Mouse (Mus musculus) intestine, postnatal 0 days (tissue): ENCODE measurements at regions not wholly inside any gene's neighbourhood (a gene's known extent, or its start where the extent isn't known, plus 50 kb on each side); places are given as distances from the start of the nearest gene placed in this dataset.

Source experiments
- ATAC-seq: fragments of 200-750 bp; cut with Nextera tagmentation; 2 replicates; pipeline ENCODE4 v1.8.0; 2017; ENCODE audit warnings: mild to moderate bottlenecking, moderate TSS enrichment, moderate library complexity
- H3K27ac ChIP-seq: fragments of 300-500 bp; sonication (generic); 2 replicates; pipeline ENCODE4 v1.5.1; 2014; ENCODE audit warnings: mild to moderate bottlenecking, low read depth, low read length, moderate library complexity
- H3K27me3 ChIP-seq: fragments of 300-500 bp; sonication (generic); replicated peaks from 2 replicates; pipeline ENCODE4 v1.6.1; 2014; ENCODE audit warnings: low read length, mixed read lengths; ENCODE audit not compliant: control insufficient read depth, insufficient read depth
- H3K36me3 ChIP-seq: fragments of 300-500 bp; sonication (generic); 2 replicates; pipeline ENCODE4 v1.6.1; 2014; ENCODE audit warnings: mild to moderate bottlenecking, moderate library complexity; ENCODE audit not compliant: control insufficient read depth, insufficient read depth
- H3K4me1 ChIP-seq: fragments of 300-500 bp; sonication (generic); replicated peaks from 2 replicates; pipeline ENCODE4 v1.6.1; 2014; ENCODE audit warnings: antibody characterized with exemption, low read length, mixed read lengths; ENCODE audit not compliant: control insufficient read depth, insufficient read depth
- H3K4me2 ChIP-seq: fragments of 300-500 bp; sonication (generic); replicated peaks from 2 replicates; pipeline ENCODE4 v1.6.1; 2014; ENCODE audit warnings: low read depth, mild to moderate bottlenecking, moderate library complexity
- H3K4me3 ChIP-seq: fragments of 300-500 bp; sonication (generic); 2 replicates; pipeline ENCODE4 v1.5.1; 2014; ENCODE audit warnings: low read depth, low read length
- H3K9ac ChIP-seq: fragments of 300-500 bp; sonication (generic); 2 replicates; pipeline ENCODE4 v1.6.1; 2014; ENCODE audit warnings: mild to moderate bottlenecking, low read depth, low read length
- H3K9me3 ChIP-seq: fragments of 300-500 bp; sonication (generic); 2 replicates; pipeline ENCODE4 v1.6.1; 2016; ENCODE audit warnings: mixed run types; ENCODE audit not compliant: control insufficient read depth
- CTCF ChIP-seq: sonication (generic); IDR thresholded peaks from 2 replicates; pipeline ENCODE4 v1.5.1; 2016; ENCODE audit warnings: low read depth, mild to moderate bottlenecking, control low read depth, antibody characterized with exemption, moderate library complexity
- WGBS: fragments of 180-500 bp; shearing (Covaris S2); extraction: QIAGEN DNeasy Blood & Tissue Kit; methylation state at CpG from one replicate; pipeline ENCODE4 v1.1.7; 2014; 5-methylcytosine and 5-hydroxymethylcytosine counted together

GRCm38 (mm10) chr2:117882890-117883289 lies 228.8 kb upstream of the Thbs1 start:
- no peaks in the 10 kb centered on the region for H3K27me3 ChIP-seq
- no peak overlapping the region for H3K4me2 ChIP-seq
- H3K9ac ChIP-seq, result no peak overlapping the region
- H3K27ac ChIP-seq, result no peak overlapping the region
- no peaks in the 10 kb centered on the region for H3K36me3 ChIP-seq
- no peak for TF ChIP-seq CTCF
- WGBS, result 91% methylated on average over 2 of the region's 2 CpGs
- no peaks in the 10 kb centered on the region for H3K4me1 ChIP-seq
- ATAC-seq, result no peak
- H3K9me3 ChIP-seq, result no peaks in the 10 kb centered on the region
- H3K4me3 ChIP-seq, result no peak overlapping the region

- Histone ChIP-seq H3K4me3 (no peak overlapping the region), H3K4me1 (no peaks in the 10 kb centered on the region), H3K9ac (no peak overlapping the region), H3K4me2 (no peak overlapping the region), H3K27ac (no peak overlapping the region), H3K36me3 (no peaks in the 10 kb centered on the region), H3K9me3 (no peaks in the 10 kb centered on the region), H3K27me3 (no peaks in the 10 kb centered on the region)
- no peak for TF ChIP-seq CTCF
- ATAC-seq, result no peak
- 77% methylated on average over 3 of the region's 3 CpGs for WGBS
These were observed 225.2 kb upstream of the Thbs1 start for GRCm38 (mm10) chr2:117886516-117886915.

DNA sequence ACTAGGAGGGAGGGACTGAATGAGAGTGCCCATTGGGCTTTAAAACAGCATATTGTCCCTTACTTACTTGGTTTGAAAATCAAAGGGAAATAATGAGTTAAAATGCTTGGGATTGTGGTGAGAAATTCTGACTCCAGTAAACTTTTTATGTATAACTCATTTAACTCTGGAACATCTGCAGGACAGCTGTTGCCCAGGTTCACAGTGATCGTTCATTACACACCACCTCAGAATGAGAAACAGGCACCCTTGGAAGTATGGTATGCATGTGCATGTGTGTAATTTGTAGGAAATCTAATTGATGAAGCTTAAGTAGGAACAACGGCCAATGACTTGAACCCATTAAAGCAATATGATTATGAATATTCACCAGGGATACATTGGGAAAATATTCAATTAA lies 210.4 kb upstream of the Thbs1 start:
- H3K9me3 ChIP-seq, result no peaks in the 10 kb centered on the region
- H3K27ac ChIP-seq, result no peak overlapping the region
- no peak for TF ChIP-seq CTCF
- ATAC-seq, result no peak
- H3K9ac ChIP-seq, result no peak overlapping the region
- no peaks in the 10 kb centered on the region for H3K4me1 ChIP-seq
- H3K36me3 ChIP-seq, result no peaks in the 10 kb centered on the region
- no peaks in the 10 kb centered on the region for H3K27me3 ChIP-seq
- no peak overlapping the region for H3K4me2 ChIP-seq
- H3K4me3 ChIP-seq, result no peak overlapping the region
- WGBS, result 70% methylated on average over 2 of the region's 2 CpGs

DNA sequence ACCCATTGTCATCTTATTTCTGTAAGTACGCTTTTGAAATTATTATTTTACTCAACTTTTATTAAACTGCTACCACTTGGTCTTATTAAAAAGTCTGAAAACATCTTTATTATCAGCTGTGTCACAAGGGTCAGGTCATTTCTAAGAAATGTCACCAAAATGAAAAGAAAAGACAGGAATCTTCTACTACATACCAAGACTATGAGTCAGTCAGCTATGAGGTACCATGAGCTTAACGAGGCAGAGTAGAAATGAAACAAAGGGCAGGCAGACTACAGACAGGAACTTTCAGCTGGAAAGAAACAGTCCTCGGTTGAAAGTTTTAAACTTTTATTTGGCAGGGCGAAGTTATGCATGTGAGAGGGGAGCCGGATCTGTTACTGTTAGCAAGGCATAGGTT lies 208.8 kb upstream of the Thbs1 start:
- H3K27ac ChIP-seq, result no peak overlapping the region
- WGBS, result 79% methylated on average over 5 of the region's 5 CpGs
- TF ChIP-seq CTCF, result no peak
- ATAC-seq, result no peak
- no peak overlapping the region for H3K4me3 ChIP-seq
- H3K9me3 ChIP-seq, result no peaks in the 10 kb centered on the region
- H3K9ac ChIP-seq, result no peak overlapping the region
- no peak overlapping the region for H3K4me2 ChIP-seq
- no peaks in the 10 kb centered on the region for H3K27me3 ChIP-seq
- no peaks in the 10 kb centered on the region for H3K36me3 ChIP-seq
- no peaks in the 10 kb centered on the region for H3K4me1 ChIP-seq

DNA sequence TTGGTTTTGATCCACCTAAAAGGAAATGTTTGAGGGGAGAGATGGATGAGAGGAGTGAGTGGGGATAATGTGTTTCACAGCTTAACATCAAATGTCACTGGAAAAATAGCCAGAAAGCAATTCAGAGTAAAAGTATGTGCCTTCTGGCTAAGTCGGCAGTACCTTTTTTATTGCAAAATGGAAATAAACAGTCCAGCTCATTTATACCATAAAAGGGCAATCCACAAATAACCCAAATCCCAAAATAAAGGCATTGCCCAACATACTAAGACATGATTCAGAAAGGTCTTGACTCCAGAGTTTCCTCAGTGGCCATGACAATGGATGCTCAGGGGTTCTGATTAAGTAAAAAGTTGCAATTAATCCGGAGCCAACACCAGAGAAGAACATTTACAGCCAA lies 208.0 kb upstream of the Thbs1 start:
- Histone ChIP-seq H3K9me3 (no peaks in the 10 kb centered on the region), H3K36me3 (no peaks in the 10 kb centered on the region), H3K27ac (no peak overlapping the region), H3K9ac (no peak overlapping the region), H3K4me3 (no peak overlapping the region), H3K4me2 (no peak overlapping the region), H3K4me1 (no peaks in the 10 kb centered on the region), H3K27me3 (no peaks in the 10 kb centered on the region)
- TF ChIP-seq CTCF, result no peak
- ATAC-seq, result no peak
- 75% methylated on average over 2 of the region's 2 CpGs for WGBS

DNA sequence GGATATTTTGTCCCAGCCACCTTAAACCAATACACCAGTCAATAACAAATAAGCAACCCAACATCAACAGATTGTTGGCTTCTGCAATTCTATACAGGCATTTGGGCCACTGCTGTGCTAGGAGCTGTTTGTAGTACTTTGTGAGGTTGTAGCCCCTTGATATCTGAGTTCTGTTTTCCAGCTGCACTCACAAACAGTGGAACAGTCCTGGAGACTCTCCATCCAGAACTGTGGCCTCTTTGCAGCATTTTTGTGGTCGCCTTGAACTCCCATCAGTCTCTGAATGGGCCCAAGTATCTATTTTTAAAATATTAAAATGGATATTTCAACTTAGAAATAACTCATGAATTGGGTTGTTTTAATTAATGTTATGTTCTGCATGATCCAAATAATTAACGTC lies 205.2 kb upstream of the Thbs1 start:
- no peaks in the 10 kb centered on the region for H3K27me3 ChIP-seq
- no peak overlapping the region for H3K4me2 ChIP-seq

GRCm38 (mm10) chr2:117910781-117911180 lies 200.9 kb upstream of the Thbs1 start:
- 52% methylated on average over 1 of the region's 1 CpGs for WGBS
- Histone ChIP-seq H3K9ac (no peak overlapping the region), H3K4me2 (no peak overlapping the region), H3K9me3 (no peaks in the 10 kb centered on the region), H3K36me3 (no peaks in the 10 kb centered on the region), H3K4me1 (no peaks in the 10 kb centered on the region), H3K27ac (no peak overlapping the region), H3K27me3 (no peaks in the 10 kb centered on the region), H3K4me3 (no peak overlapping the region)
- no peak for TF ChIP-seq CTCF
- ATAC-seq, result no peak

More for the DNA sequence above, 205.2 kb upstream of the Thbs1 start:
- H3K4me3 ChIP-seq, result no peak overlapping the region
- no peak overlapping the region for H3K9ac ChIP-seq
- no peaks in the 10 kb centered on the region for H3K9me3 ChIP-seq
- no peaks in the 10 kb centered on the region for H3K4me1 ChIP-seq
- no peaks in the 10 kb centered on the region for H3K36me3 ChIP-seq
- WGBS, result 90% methylated on average over 2 of the region's 2 CpGs
- no peak overlapping the region for H3K27ac ChIP-seq
- TF ChIP-seq CTCF, result no peak
- ATAC-seq, result no peak
